Mouse (Mus musculus): ENCODE results near the gene Rab17.

DNA sequence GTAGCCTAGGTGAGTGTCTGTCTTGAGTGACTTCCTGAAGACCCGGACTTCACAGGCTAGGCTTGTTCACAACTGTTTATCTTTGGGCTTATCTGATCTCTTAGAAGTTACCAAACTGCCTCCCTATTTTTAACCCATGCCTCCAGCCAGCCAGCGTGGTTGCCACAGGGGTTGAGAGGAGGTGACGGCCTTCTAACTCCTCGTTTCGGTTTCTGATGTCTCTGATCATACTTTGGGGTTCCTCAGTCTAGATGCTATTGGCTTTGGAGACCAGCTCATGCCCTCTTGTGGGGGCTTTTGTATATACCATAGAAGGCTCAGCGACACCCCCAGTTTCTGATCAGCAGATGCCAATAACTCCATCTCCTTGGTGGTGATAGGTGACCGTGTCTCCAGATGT, 40.8 kb upstream of the Rab17 start:
- TF ChIP-seq CTCF (IDR thresholded peaks at IDR 0.05; ENCODE audit: low read depth) (no peak), EP300 (IDR thresholded peaks at IDR 0.05; ENCODE audit: low read depth) (no peak)

Data from liver, postnatal 0 days (tissue).